Mouse (Mus musculus): ENCODE measurements around the gene Hax1. TPM values are rescaled to one million over a fixed set of nuclear protein-coding genes. Genes with fewer than 3 reads are reported as not detected.

Hax1 gene
- polyA plus RNA-seq, 1 experiment from 2014 or later, result 123 TPM

DNA sequence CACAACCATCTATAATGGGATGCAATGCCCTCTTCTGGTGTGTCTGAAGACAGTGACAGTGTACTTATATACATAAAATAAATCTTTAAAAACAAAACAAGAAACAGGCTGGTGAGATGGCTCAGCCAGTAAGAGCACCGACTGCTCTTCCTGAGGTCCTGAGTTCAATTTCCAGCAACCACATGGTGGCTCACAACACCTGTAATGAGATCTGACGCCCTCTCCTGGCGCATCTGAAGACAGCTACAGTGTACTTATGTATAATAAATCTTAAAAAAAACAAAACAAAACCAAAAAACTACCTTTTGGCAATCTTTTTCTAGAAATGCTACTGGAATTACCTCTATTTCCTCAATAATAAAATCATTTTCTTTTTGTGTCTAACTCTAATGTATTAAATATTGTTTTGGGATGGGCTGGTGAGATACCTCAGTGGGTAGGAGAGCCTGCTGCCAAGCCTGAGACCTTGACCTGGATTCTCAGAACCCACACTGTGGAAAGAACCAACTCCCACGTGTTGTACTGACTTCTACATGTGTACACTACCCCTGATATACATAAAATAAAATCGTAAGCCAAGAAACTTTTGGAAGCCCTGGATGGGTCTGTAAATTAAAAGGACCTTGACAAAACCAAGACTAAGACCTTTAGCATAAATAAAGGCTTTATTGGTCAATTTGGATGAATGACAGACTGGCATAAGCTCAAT lies 3.6 kb downstream of the Hax1 start:
- no peak overlapping the region for H3K4me3 ChIP-seq (ENCODE audit: low read depth, low read length)
- ATAC-seq (ENCODE audit: low read depth), result no peak
- peaks cover 11% of the 10 kb centered on the region for H3K4me1 ChIP-seq (ENCODE audit: control insufficient read depth, low read depth, low read length)
- H3K27me3 ChIP-seq (ENCODE audit: control insufficient read depth, insufficient read depth, low read depth, low read length), result no peaks in the 10 kb centered on the region
- peaks cover 8% of the 10 kb centered on the region for H3K36me3 ChIP-seq (ENCODE audit: control insufficient read depth, insufficient read depth)
- WGBS (ENCODE audit: insufficient replicate concordance), result 79% methylated on average over 5 of the region's 5 CpGs
- no peaks in the 10 kb centered on the region for H3K9me3 ChIP-seq (replicated peaks; ENCODE audit: control insufficient read depth, low read length)
- no peak overlapping the region for H3K4me2 ChIP-seq (ENCODE audit: low read depth, low read length)
- no peak overlapping the region for H3K9ac ChIP-seq (ENCODE audit: low read depth, low read length)
- H3K27ac ChIP-seq (ENCODE audit: low read length), result no peak overlapping the region

DNA sequence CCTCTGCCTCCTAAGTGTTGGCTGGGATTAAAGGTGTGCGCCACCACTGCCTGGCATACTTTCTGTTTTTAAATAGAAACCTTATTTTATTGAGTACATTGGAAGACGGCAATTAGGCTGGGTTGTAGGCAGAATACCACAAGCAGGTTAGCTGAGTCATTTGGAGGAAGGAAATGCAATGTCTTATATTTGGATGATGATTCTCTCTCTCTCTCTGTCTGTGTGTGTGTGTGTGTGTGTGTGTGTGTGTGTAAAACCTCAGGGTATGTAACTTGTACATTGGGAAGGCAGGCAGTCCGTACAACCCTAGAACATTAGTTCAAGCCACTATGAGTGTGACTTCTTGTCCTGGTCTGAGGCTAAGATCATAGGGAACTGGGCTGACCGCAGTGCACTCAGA lies 10.8 kb downstream of the Hax1 start:
- Histone ChIP-seq H3K4me2 (ENCODE audit: low read depth, low read length) (no peak overlapping the region), H3K27ac (ENCODE audit: low read length) (no peak overlapping the region), H3K27me3 (ENCODE audit: control insufficient read depth, insufficient read depth, low read depth, low read length) (no peaks in the 10 kb centered on the region), H3K36me3 (ENCODE audit: control insufficient read depth, insufficient read depth) (no peaks in the 10 kb centered on the region), H3K9me3 (replicated peaks; ENCODE audit: control insufficient read depth, low read length) (no peaks in the 10 kb centered on the region), H3K4me3 (ENCODE audit: low read depth, low read length) (no peak overlapping the region), H3K4me1 (ENCODE audit: control insufficient read depth, low read depth, low read length) (no peaks in the 10 kb centered on the region), H3K9ac (ENCODE audit: low read depth, low read length) (no peak overlapping the region)
- ATAC-seq (ENCODE audit: low read depth), result no peak
- WGBS (ENCODE audit: insufficient replicate concordance), result 45% methylated on average over 4 of the region's 4 CpGs

DNA sequence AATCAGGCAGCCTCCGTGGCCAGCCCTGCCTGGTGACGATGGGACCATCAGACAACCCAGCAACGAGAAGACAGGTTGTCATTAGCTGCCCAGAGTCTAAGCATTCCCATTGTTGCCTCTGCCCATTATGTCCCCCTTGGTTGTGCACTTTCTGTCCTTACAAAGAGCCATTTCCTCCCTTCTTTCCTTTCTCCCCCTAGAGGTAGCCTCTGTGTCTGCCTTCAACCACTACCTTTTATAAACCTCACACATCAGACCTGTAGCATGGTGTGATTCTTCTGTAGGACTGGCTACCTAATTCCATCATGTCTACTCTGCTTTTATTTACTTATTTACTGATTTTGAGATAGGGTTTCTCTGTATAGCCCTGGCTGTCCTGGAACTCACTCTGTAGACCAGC lies 11.4 kb downstream of the Hax1 start:
- Histone ChIP-seq H3K27me3 (ENCODE audit: control insufficient read depth, insufficient read depth, low read depth, low read length) (no peaks in the 10 kb centered on the region), H3K9ac (ENCODE audit: low read depth, low read length) (no peak overlapping the region), H3K36me3 (ENCODE audit: control insufficient read depth, insufficient read depth) (no peaks in the 10 kb centered on the region), H3K4me2 (ENCODE audit: low read depth, low read length) (no peak overlapping the region), H3K27ac (ENCODE audit: low read length) (no peak overlapping the region), H3K9me3 (replicated peaks; ENCODE audit: control insufficient read depth, low read length) (no peaks in the 10 kb centered on the region), H3K4me1 (ENCODE audit: control insufficient read depth, low read depth, low read length) (no peaks in the 10 kb centered on the region), H3K4me3 (ENCODE audit: low read depth, low read length) (no peak overlapping the region)
- no peak for ATAC-seq (ENCODE audit: low read depth)
- WGBS (ENCODE audit: insufficient replicate concordance), result 29% methylated on average over 3 of the region's 3 CpGs

DNA sequence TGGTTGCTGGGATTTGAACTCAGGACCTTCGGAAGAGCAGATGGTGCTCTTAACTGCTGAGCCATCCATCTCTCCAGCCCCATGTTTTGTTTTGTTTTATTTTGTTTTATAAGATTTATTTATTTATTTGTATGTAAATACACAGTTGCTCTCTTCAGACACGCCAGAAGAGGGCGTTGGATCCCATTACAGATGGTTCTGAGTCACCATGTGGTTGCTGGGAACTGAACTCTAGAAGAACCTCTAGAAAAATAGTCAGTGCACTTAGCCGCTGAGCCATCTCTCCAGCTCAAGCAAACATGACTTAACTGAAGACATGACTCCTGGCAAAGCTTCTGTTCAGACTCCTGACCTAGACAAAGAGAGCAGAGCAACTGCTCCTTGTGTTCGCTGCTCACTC lies 16.2 kb downstream of the Hax1 start:
- Histone ChIP-seq H3K36me3 (ENCODE audit: control insufficient read depth, insufficient read depth) (no peaks in the 10 kb centered on the region), H3K4me1 (ENCODE audit: control insufficient read depth, low read depth, low read length) (no peaks in the 10 kb centered on the region), H3K9ac (ENCODE audit: low read depth, low read length) (no peak overlapping the region), H3K4me3 (ENCODE audit: low read depth, low read length) (no peak overlapping the region), H3K9me3 (replicated peaks; ENCODE audit: control insufficient read depth, low read length) (no peaks in the 10 kb centered on the region), H3K27ac (ENCODE audit: low read length) (no peak overlapping the region), H3K27me3 (ENCODE audit: control insufficient read depth, insufficient read depth, low read depth, low read length) (no peaks in the 10 kb centered on the region), H3K4me2 (ENCODE audit: low read depth, low read length) (no peak overlapping the region)
- no peak for ATAC-seq (ENCODE audit: low read depth)
- 55% methylated on average over 5 of the region's 5 CpGs for WGBS (ENCODE audit: insufficient replicate concordance)

DNA sequence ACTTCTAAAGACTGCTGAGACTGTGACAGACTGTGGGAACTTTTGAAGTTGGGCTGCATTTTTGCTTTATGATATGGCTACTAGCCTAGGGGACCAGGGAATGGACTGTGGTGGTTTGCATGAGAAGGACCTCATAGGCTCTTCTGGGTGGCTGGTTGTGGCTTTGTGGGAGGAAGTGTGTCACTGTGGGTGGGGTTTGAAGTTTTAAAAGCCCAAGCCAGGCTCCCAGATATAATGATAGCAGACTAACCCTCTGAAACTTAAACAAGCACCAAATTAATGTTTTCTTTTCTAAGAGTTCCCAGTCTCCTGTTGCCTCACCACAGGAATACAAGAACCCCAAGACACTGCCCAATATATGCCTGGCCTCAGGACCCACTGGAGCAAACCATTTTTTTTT lies 21.7 kb downstream of the Hax1 start:
- no peak for ATAC-seq (ENCODE audit: low read depth)
- Histone ChIP-seq H3K9ac (ENCODE audit: low read depth, low read length) (no peak overlapping the region), H3K27me3 (ENCODE audit: control insufficient read depth, insufficient read depth, low read depth, low read length) (no peaks in the 10 kb centered on the region), H3K36me3 (ENCODE audit: control insufficient read depth, insufficient read depth) (no peaks in the 10 kb centered on the region), H3K4me1 (ENCODE audit: control insufficient read depth, low read depth, low read length) (no peaks in the 10 kb centered on the region), H3K27ac (ENCODE audit: low read length) (no peak overlapping the region), H3K4me3 (ENCODE audit: low read depth, low read length) (no peak overlapping the region), H3K9me3 (replicated peaks; ENCODE audit: control insufficient read depth, low read length) (no peaks in the 10 kb centered on the region), H3K4me2 (ENCODE audit: low read depth, low read length) (no peak overlapping the region)

DNA sequence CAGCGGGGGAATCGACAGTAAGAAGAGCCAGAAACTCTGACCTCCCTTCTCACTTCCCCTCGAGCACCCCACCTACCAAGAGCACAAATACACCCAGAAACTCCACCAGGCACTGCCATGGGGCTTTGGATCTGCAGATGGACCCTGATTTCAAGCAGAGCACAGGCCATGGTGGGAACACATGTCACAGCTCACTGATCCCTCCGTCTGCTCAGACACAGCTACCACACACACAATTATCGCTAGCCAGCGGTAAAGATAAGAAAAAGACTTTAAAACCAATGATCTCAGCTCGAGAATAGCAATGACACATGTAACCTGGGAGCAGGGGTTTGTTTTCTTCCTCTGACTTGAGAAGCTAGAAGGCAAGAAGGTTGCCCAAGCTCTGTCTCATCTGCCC lies 30.1 kb downstream of the Hax1 start:
- H3K27me3 ChIP-seq (ENCODE audit: control insufficient read depth, insufficient read depth, low read depth, low read length), result peaks cover 8% of the 10 kb centered on the region
- no peak overlapping the region for H3K4me2 ChIP-seq (ENCODE audit: low read depth, low read length)
- no peaks in the 10 kb centered on the region for H3K36me3 ChIP-seq (ENCODE audit: control insufficient read depth, insufficient read depth)
- H3K27ac ChIP-seq (ENCODE audit: low read length), result no peak overlapping the region
- WGBS (ENCODE audit: insufficient replicate concordance), result 21% methylated on average over 7 of the region's 7 CpGs
- no peak for ATAC-seq (ENCODE audit: low read depth)
- no peaks in the 10 kb centered on the region; the same call in 1 of the 2 replicates for H3K4me1 ChIP-seq (ENCODE audit: control insufficient read depth, low read depth, low read length)
- no peak overlapping the region for H3K9ac ChIP-seq (ENCODE audit: low read depth, low read length)
- H3K9me3 ChIP-seq (replicated peaks; ENCODE audit: control insufficient read depth, low read length), result no peaks in the 10 kb centered on the region
- H3K4me3 ChIP-seq (ENCODE audit: low read depth, low read length), result no peak overlapping the region

DNA sequence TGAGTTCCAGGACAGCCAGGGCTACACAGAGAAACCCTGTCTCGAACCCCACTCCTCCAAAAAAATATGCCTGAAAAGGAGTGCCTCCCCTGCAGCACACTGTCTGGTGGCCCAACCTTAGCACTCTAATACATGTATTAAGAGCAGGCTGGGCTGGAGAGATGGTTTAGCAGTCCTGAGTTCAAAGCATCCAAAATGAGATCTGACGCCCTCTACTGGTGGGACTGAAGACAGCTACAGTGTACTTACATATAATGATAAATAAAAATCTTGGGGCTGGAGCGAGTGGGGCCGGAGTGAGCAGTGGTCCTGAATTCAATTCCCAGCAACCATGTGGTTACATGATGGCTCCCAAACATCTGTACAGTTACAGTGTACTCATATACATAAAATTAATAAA lies 31.6 kb downstream of the Hax1 start:
- 49% methylated on average over 4 of the region's 4 CpGs for WGBS (ENCODE audit: insufficient replicate concordance)
- no peak overlapping the region for H3K4me3 ChIP-seq (ENCODE audit: low read depth, low read length)
- H3K4me1 ChIP-seq (ENCODE audit: control insufficient read depth, low read depth, low read length), result no peaks in the 10 kb centered on the region; the same call in 1 of the 2 replicates

DNA sequence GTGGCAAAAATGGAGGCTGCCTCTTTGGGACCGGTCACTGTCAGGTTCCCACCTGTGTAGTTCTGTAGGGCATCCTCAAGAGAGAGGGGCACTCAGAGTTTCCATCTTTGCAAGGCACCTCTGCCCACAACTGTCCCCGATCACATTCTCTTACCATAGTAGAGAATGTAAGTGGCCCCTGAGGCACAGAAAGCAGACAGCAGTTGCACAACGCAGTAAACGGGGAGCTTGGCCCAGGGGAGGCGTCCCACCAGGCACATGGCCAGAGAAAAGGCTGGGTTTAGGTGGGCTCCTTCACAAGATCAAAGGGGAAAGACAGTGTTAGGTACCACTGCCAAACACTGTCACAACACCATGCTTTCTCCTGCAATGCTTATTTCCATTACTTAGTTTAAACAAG lies 32.6 kb downstream of the Hax1 start:
- 71% methylated on average over 5 of the region's 5 CpGs for WGBS (ENCODE audit: insufficient replicate concordance)
- Histone ChIP-seq H3K9me3 (replicated peaks; ENCODE audit: control insufficient read depth, low read length) (no peaks in the 10 kb centered on the region), H3K4me1 (ENCODE audit: control insufficient read depth, low read depth, low read length) (no peaks in the 10 kb centered on the region; the same call in 1 of the 2 replicates), H3K4me3 (ENCODE audit: low read depth, low read length) (no peak overlapping the region), H3K9ac (ENCODE audit: low read depth, low read length) (no peak overlapping the region), H3K4me2 (ENCODE audit: low read depth, low read length) (no peak overlapping the region), H3K27me3 (ENCODE audit: control insufficient read depth, insufficient read depth, low read depth, low read length) (peaks cover 34% of the 10 kb centered on the region), H3K36me3 (ENCODE audit: control insufficient read depth, insufficient read depth) (no peaks in the 10 kb centered on the region), H3K27ac (ENCODE audit: low read length) (no peak overlapping the region)
- ATAC-seq (ENCODE audit: low read depth), result no peak

More for the DNA sequence above, 31.6 kb downstream of the Hax1 start:
- Histone ChIP-seq H3K27me3 (ENCODE audit: control insufficient read depth, insufficient read depth, low read depth, low read length) (peaks cover 24% of the 10 kb centered on the region), H3K27ac (ENCODE audit: low read length) (no peak overlapping the region), H3K9ac (ENCODE audit: low read depth, low read length) (no peak overlapping the region), H3K9me3 (replicated peaks; ENCODE audit: control insufficient read depth, low read length) (no peaks in the 10 kb centered on the region), H3K4me2 (ENCODE audit: low read depth, low read length) (no peak overlapping the region), H3K36me3 (ENCODE audit: control insufficient read depth, insufficient read depth) (no peaks in the 10 kb centered on the region)
- ATAC-seq (ENCODE audit: low read depth), result no peak

DNA sequence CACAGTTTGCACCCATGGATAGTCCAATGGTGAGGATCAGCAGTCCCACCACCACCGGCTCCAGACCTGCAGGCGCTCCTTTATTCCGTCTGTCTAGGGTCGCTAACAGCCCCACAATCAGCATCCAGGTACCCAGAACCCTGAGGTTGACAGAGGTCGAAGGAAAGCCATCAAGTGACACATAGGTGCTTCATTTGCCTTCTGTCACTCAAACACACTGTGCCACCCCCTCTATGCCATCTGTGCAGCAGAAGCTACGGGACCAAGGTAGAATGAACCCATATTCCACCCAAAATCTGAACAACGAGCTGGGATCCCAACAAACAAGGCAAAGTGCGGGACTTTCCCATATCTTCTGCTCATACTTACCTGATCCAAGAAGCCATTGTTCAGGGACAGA lies 33.0 kb downstream of the Hax1 start:
- H3K27me3 ChIP-seq (ENCODE audit: control insufficient read depth, insufficient read depth, low read depth, low read length), result peaks cover 38% of the 10 kb centered on the region
- no peak overlapping the region for H3K27ac ChIP-seq (ENCODE audit: low read length)
- no peaks in the 10 kb centered on the region for H3K36me3 ChIP-seq (ENCODE audit: control insufficient read depth, insufficient read depth)
- no peak overlapping the region for H3K4me2 ChIP-seq (ENCODE audit: low read depth, low read length)
- H3K9me3 ChIP-seq (replicated peaks; ENCODE audit: control insufficient read depth, low read length), result no peaks in the 10 kb centered on the region
- no peak overlapping the region for H3K4me3 ChIP-seq (ENCODE audit: low read depth, low read length)
- no peak overlapping the region for H3K9ac ChIP-seq (ENCODE audit: low read depth, low read length)
- ATAC-seq (ENCODE audit: low read depth), result no peak
- H3K4me1 ChIP-seq (ENCODE audit: control insufficient read depth, low read depth, low read length), result no peaks in the 10 kb centered on the region; the same call in 1 of the 2 replicates
- 70% methylated on average over 8 of the region's 8 CpGs for WGBS (ENCODE audit: insufficient replicate concordance)

Data from liver, embryonic 16.5 days (tissue).